Mouse (Mus musculus): Measurements from ENCODE around the gene Heatr3. TPM values are rescaled to one million over a fixed set of nuclear protein-coding genes. Genes with fewer than 3 reads are reported as not detected.

The Heatr3 gene
- total and polyA plus RNA-seq, 3 experiments = 14.4 to 21.4 (median 21.0) TPM

GRCm38 (mm10) chr8:88185716-88186115 lies 48.1 kb downstream of the Heatr3 start:
- TF ChIP-seq EP300 (IDR thresholded peaks at IDR 0.05; ENCODE audit: insufficient read depth, low read depth, low read length) = no peak
- TF ChIP-seq CTCF (IDR thresholded peaks at IDR 0.05) = no peak
- no peak for TF ChIP-seq POLR2A (IDR thresholded peaks at IDR 0.05; ENCODE audit: insufficient read depth, low read depth, low read length)
- no peak for DNase-seq
- H3K79me2 ChIP-seq (replicated peaks; ENCODE audit: control insufficient read depth, insufficient read depth, low read length) = no peaks in the 10 kb centered on the region
- whole genome bisulfite sequencing = 83% methylated on average over 6 of the region's 6 CpGs
- H3K4me3 ChIP-seq = no peak overlapping the region
- no peak overlapping the region for H3K9ac ChIP-seq (ENCODE audit: low read depth, low read length)
- no peak overlapping the region for H3K27ac ChIP-seq
- intact Hi-C loops (cut with DNase I) = no loop called here
- no peaks in the 10 kb centered on the region for H3K27me3 ChIP-seq (ENCODE audit: control insufficient read depth, insufficient read depth, low read length)
- H3K4me1 ChIP-seq (ENCODE audit: control insufficient read depth, insufficient read depth, low read length) = no peaks in the 10 kb centered on the region
- H3K36me3 ChIP-seq (ENCODE audit: control insufficient read depth, insufficient read depth, low read length) = no peaks in the 10 kb centered on the region

GRCm38 (mm10) chr8:88197328-88197727 lies 59.7 kb downstream of the Heatr3 start:
- Histone ChIP-seq H3K4me3 (no peak overlapping the region), H3K27me3 (ENCODE audit: control insufficient read depth, insufficient read depth, low read length) (no peaks in the 10 kb centered on the region), H3K36me3 (ENCODE audit: control insufficient read depth, insufficient read depth, low read length) (peaks cover 7% of the 10 kb centered on the region), H3K4me1 (ENCODE audit: control insufficient read depth, insufficient read depth, low read length) (peaks cover 7% of the 10 kb centered on the region), H3K27ac (no peak overlapping the region; the same call in 1 of the 2 replicates), H3K9ac (ENCODE audit: low read depth, low read length) (no peak overlapping the region), H3K79me2 (replicated peaks; ENCODE audit: control insufficient read depth, insufficient read depth, low read length) (peaks cover 3% of the 10 kb centered on the region)
- 44% methylated on average over 3 of the region's 3 CpGs for WGBS
- intact Hi-C loops (cut with DNase I) = loop anchor here (5.0 kb wide), 1 partner anchor 60 kb away; the partner anchor contains the start of gene Heatr3
- TF ChIP-seq EP300 (IDR thresholded peaks at IDR 0.05; ENCODE audit: insufficient read depth, low read depth, low read length) (no peak), CTCF (IDR thresholded peaks at IDR 0.05) (no peak), POLR2A (IDR thresholded peaks at IDR 0.05; ENCODE audit: insufficient read depth, low read depth, low read length) (no peak; the same call in 1 of the 2 replicates)
- peak in 1 of 2 experiments; percentile 14 for DNase-seq

- DNase-seq = no peak
- intact Hi-C loops (cut with DNase I) = loop anchor here (5.0 kb wide), 1 partner anchor 61 kb away; the partner anchor contains the start of gene Heatr3
- under 1% methylated on average over 10 of the region's 10 CpGs for WGBS
Measured at GRCm38 (mm10) chr8:88198551-88198944, 60.9 kb downstream of the Heatr3 start.

GRCm38 (mm10) chr8:88198945-88199571 lies 61.4 kb downstream of the Heatr3 start, which contains the start of gene Tent4b:
TSS of gene Tent4b (plus strand) at chr8:88199213.
- under 1% methylated on average over 93 of the region's 97 CpGs for WGBS
- Histone ChIP-seq H3K4me3 (peak within 1 kb of the TSS; percentile 76), H3K27ac (peak within 1 kb of the TSS; percentile 97), H3K79me2 (replicated peaks; ENCODE audit: control insufficient read depth, insufficient read depth, low read length) (peaks cover 3% of the 10 kb centered on the region), H3K27me3 (ENCODE audit: control insufficient read depth, insufficient read depth, low read length) (no peaks in the 10 kb centered on the region), H3K9ac (ENCODE audit: low read depth, low read length) (peak within 1 kb of the TSS; percentile 98), H3K36me3 (ENCODE audit: control insufficient read depth, insufficient read depth, low read length) (peaks cover 22% of the 10 kb centered on the region), H3K4me1 (ENCODE audit: control insufficient read depth, insufficient read depth, low read length) (peaks cover 10% of the 10 kb centered on the region)
- intact Hi-C loops (cut with DNase I) = loop anchor here (5.0 kb wide), 1 partner anchor 62 kb away; the partner anchor contains the start of gene Heatr3
- peak; percentile 98 for DNase-seq
- peak; percentile 58 for TF ChIP-seq POLR2A (IDR thresholded peaks at IDR 0.05; ENCODE audit: insufficient read depth, low read depth, low read length)
- TF ChIP-seq EP300 (IDR thresholded peaks at IDR 0.05; ENCODE audit: insufficient read depth, low read depth, low read length) = no peak

More at GRCm38 (mm10) chr8:88198551-88198944, 60.9 kb downstream of the Heatr3 start:
- H3K79me2 ChIP-seq (replicated peaks; ENCODE audit: control insufficient read depth, insufficient read depth, low read length) = peaks cover 3% of the 10 kb centered on the region
- peak overlapping the region; percentile 98 for H3K9ac ChIP-seq (ENCODE audit: low read depth, low read length)
- H3K27me3 ChIP-seq (ENCODE audit: control insufficient read depth, insufficient read depth, low read length) = no peaks in the 10 kb centered on the region
- peak overlapping the region; percentile 71 for H3K4me3 ChIP-seq
- peaks cover 10% of the 10 kb centered on the region for H3K4me1 ChIP-seq (ENCODE audit: control insufficient read depth, insufficient read depth, low read length)
- H3K27ac ChIP-seq = peak overlapping the region; percentile 97
- no peak for TF ChIP-seq CTCF (IDR thresholded peaks at IDR 0.05)
- no peak for TF ChIP-seq EP300 (IDR thresholded peaks at IDR 0.05; ENCODE audit: insufficient read depth, low read depth, low read length)
- TF ChIP-seq POLR2A (IDR thresholded peaks at IDR 0.05; ENCODE audit: insufficient read depth, low read depth, low read length) = no peak
- peaks cover 18% of the 10 kb centered on the region for H3K36me3 ChIP-seq (ENCODE audit: control insufficient read depth, insufficient read depth, low read length)

GRCm38 (mm10) chr8:88199700-88200601 lies 62.3 kb downstream of the Heatr3 start:
- TF ChIP-seq CTCF (IDR thresholded peaks at IDR 0.05) (no peak), POLR2A (IDR thresholded peaks at IDR 0.05; ENCODE audit: insufficient read depth, low read depth, low read length) (no peak), EP300 (IDR thresholded peaks at IDR 0.05; ENCODE audit: insufficient read depth, low read depth, low read length) (no peak)
- DNase-seq = peak; percentile 64 to 65
- Histone ChIP-seq H3K27ac (peak overlapping the region; percentile 51), H3K36me3 (ENCODE audit: control insufficient read depth, insufficient read depth, low read length) (peaks cover 26% of the 10 kb centered on the region), H3K27me3 (ENCODE audit: control insufficient read depth, insufficient read depth, low read length) (no peaks in the 10 kb centered on the region), H3K79me2 (replicated peaks; ENCODE audit: control insufficient read depth, insufficient read depth, low read length) (peaks cover 5% of the 10 kb centered on the region), H3K9ac (ENCODE audit: low read depth, low read length) (peak overlapping the region; percentile 95), H3K4me3 (peak overlapping the region; percentile 76), H3K4me1 (ENCODE audit: control insufficient read depth, insufficient read depth, low read length) (peaks cover 13% of the 10 kb centered on the region)
- 2% methylated on average over 112 of the region's 117 CpGs for WGBS
- intact Hi-C loops (cut with DNase I) = loop anchor here (2.0 to 5.0 kb wide), 4 partner anchors 41 to 162 kb away; partner anchors contain the start of genes Brd7, Cnep1r1 and Heatr3

Measured in heart, adult 2 months (tissue).